Mouse (Mus musculus): ENCODE measurements at regions not wholly inside any gene's neighbourhood (a gene's known extent, or its start where the extent isn't known, plus 50 kb on each side); places are given as distances from the start of the nearest gene placed in this dataset.

GRCm38 (mm10) chr16:15103938-15104337, 197.5 kb downstream of the Efcab1 start:
- 59% methylated on average over 1 of the region's 1 CpGs for WGBS
- Histone ChIP-seq H3K4me2 (no peak overlapping the region), H3K9me3 (no peaks in the 10 kb centered on the region), H3K4me3 (no peak overlapping the region), H3K9ac (no peak overlapping the region), H3K36me3 (no peaks in the 10 kb centered on the region), H3K27ac (replicated peaks) (no peak overlapping the region), H3K4me1 (replicated peaks) (no peaks in the 10 kb centered on the region), H3K27me3 (no peaks in the 10 kb centered on the region)
- ATAC-seq (ENCODE audit: low read depth), result no peak

GRCm38 (mm10) chr16:15107234-15107633, 200.8 kb downstream of the Efcab1 start:
- H3K9me3 ChIP-seq, result no peaks in the 10 kb centered on the region
- ATAC-seq (ENCODE audit: low read depth), result no peak
- H3K27me3 ChIP-seq, result no peaks in the 10 kb centered on the region
- WGBS, result 84% methylated on average over 1 of the region's 1 CpGs
- H3K4me1 ChIP-seq (replicated peaks), result no peaks in the 10 kb centered on the region
- no peak overlapping the region for H3K4me3 ChIP-seq
- H3K27ac ChIP-seq (replicated peaks), result no peak overlapping the region
- H3K4me2 ChIP-seq, result no peak overlapping the region
- no peaks in the 10 kb centered on the region for H3K36me3 ChIP-seq
- H3K9ac ChIP-seq, result no peak overlapping the region

- no peaks in the 10 kb centered on the region for H3K27me3 ChIP-seq
- H3K9ac ChIP-seq, result no peak overlapping the region
- no peak for ATAC-seq (ENCODE audit: low read depth)
- H3K4me1 ChIP-seq (replicated peaks), result no peaks in the 10 kb centered on the region
- no peak overlapping the region for H3K4me3 ChIP-seq
- no peak overlapping the region for H3K27ac ChIP-seq (replicated peaks)
- 83% methylated on average over 2 of the region's 2 CpGs for WGBS
- no peak overlapping the region for H3K4me2 ChIP-seq
- no peaks in the 10 kb centered on the region for H3K9me3 ChIP-seq
- H3K36me3 ChIP-seq, result no peaks in the 10 kb centered on the region
These were observed 204.1 kb upstream of the Gm21897 start for GRCm38 (mm10) chr16:15113131-15113530.

- H3K4me3 ChIP-seq, result no peak overlapping the region
- no peak overlapping the region for H3K27ac ChIP-seq (replicated peaks)
- H3K27me3 ChIP-seq, result no peaks in the 10 kb centered on the region
- H3K9me3 ChIP-seq, result no peaks in the 10 kb centered on the region
- no peak overlapping the region for H3K4me2 ChIP-seq
- WGBS, result 31% methylated on average over 5 of the region's 5 CpGs
- H3K4me1 ChIP-seq (replicated peaks), result no peaks in the 10 kb centered on the region
- no peak overlapping the region for H3K9ac ChIP-seq
- no peak for ATAC-seq (ENCODE audit: low read depth)
- H3K36me3 ChIP-seq, result no peaks in the 10 kb centered on the region
These were observed 203.2 kb upstream of the Gm21897 start for GRCm38 (mm10) chr16:15113989-15114556.

GRCm38 (mm10) chr16:15114574-15115230, 202.6 kb upstream of the Gm21897 start:
- H3K27me3 ChIP-seq, result no peaks in the 10 kb centered on the region
- H3K9me3 ChIP-seq, result no peaks in the 10 kb centered on the region
- no peaks in the 10 kb centered on the region for H3K36me3 ChIP-seq
- no peak for ATAC-seq (ENCODE audit: low read depth)
- no peak overlapping the region for H3K27ac ChIP-seq (replicated peaks)
- 84% methylated on average over 4 of the region's 4 CpGs for WGBS
- no peak overlapping the region for H3K4me2 ChIP-seq
- H3K4me1 ChIP-seq (replicated peaks), result no peaks in the 10 kb centered on the region
- H3K9ac ChIP-seq, result no peak overlapping the region
- no peak overlapping the region for H3K4me3 ChIP-seq

- Histone ChIP-seq H3K27ac (replicated peaks) (no peak overlapping the region), H3K27me3 (no peaks in the 10 kb centered on the region), H3K4me2 (no peak overlapping the region), H3K9ac (no peak overlapping the region), H3K4me1 (replicated peaks) (no peaks in the 10 kb centered on the region), H3K9me3 (no peaks in the 10 kb centered on the region), H3K4me3 (no peak overlapping the region), H3K36me3 (no peaks in the 10 kb centered on the region)
- ATAC-seq (ENCODE audit: low read depth), result no peak
- 25% methylated on average over 2 of the region's 2 CpGs for WGBS
These were observed 201.9 kb upstream of the Gm21897 start for GRCm38 (mm10) chr16:15115386-15115785.

- H3K9ac ChIP-seq, result no peak overlapping the region
- no peaks in the 10 kb centered on the region for H3K27me3 ChIP-seq
- H3K4me3 ChIP-seq, result no peak overlapping the region
- no peaks in the 10 kb centered on the region for H3K4me1 ChIP-seq (replicated peaks)
- no peak overlapping the region for H3K4me2 ChIP-seq
- 88% methylated on average over 1 of the region's 1 CpGs for WGBS
- no peak overlapping the region for H3K27ac ChIP-seq (replicated peaks)
- ATAC-seq (ENCODE audit: low read depth), result no peak
- H3K9me3 ChIP-seq, result no peaks in the 10 kb centered on the region
- no peaks in the 10 kb centered on the region for H3K36me3 ChIP-seq
These were observed 197.5 kb upstream of the Gm21897 start for GRCm38 (mm10) chr16:15119799-15120198.

- Histone ChIP-seq H3K27me3 (no peaks in the 10 kb centered on the region), H3K27ac (replicated peaks) (no peak overlapping the region), H3K36me3 (no peaks in the 10 kb centered on the region), H3K9ac (no peak overlapping the region), H3K4me3 (no peak overlapping the region), H3K9me3 (no peaks in the 10 kb centered on the region), H3K4me1 (replicated peaks) (no peaks in the 10 kb centered on the region), H3K4me2 (no peak overlapping the region)
- WGBS, result 94% methylated on average over 2 of the region's 2 CpGs
- no peak for ATAC-seq (ENCODE audit: low read depth)
These were observed 188.3 kb upstream of the Gm21897 start for GRCm38 (mm10) chr16:15128996-15129395.

GRCm38 (mm10) chr16:15129806-15130205, 187.5 kb upstream of the Gm21897 start:
- no peaks in the 10 kb centered on the region for H3K9me3 ChIP-seq
- WGBS, result 90% methylated on average over 2 of the region's 2 CpGs
- no peaks in the 10 kb centered on the region for H3K36me3 ChIP-seq
- no peaks in the 10 kb centered on the region for H3K4me1 ChIP-seq (replicated peaks)
- no peaks in the 10 kb centered on the region for H3K27me3 ChIP-seq
- no peak overlapping the region for H3K27ac ChIP-seq (replicated peaks)
- no peak overlapping the region for H3K4me3 ChIP-seq
- no peak overlapping the region for H3K9ac ChIP-seq
- no peak overlapping the region for H3K4me2 ChIP-seq
- ATAC-seq (ENCODE audit: low read depth), result no peak

- Histone ChIP-seq H3K4me2 (no peak overlapping the region), H3K27ac (replicated peaks) (no peak overlapping the region), H3K36me3 (no peaks in the 10 kb centered on the region), H3K9me3 (no peaks in the 10 kb centered on the region), H3K4me1 (replicated peaks) (no peaks in the 10 kb centered on the region), H3K4me3 (no peak overlapping the region), H3K9ac (no peak overlapping the region), H3K27me3 (no peaks in the 10 kb centered on the region)
- WGBS, result 74% methylated on average over 2 of the region's 2 CpGs
- ATAC-seq (ENCODE audit: low read depth), result no peak
These were observed 159.4 kb upstream of the Gm21897 start for GRCm38 (mm10) chr16:15157852-15158251.

- H3K27ac ChIP-seq (replicated peaks), result no peak overlapping the region
- ATAC-seq (ENCODE audit: low read depth), result no peak
- H3K27me3 ChIP-seq, result no peaks in the 10 kb centered on the region
- H3K36me3 ChIP-seq, result no peaks in the 10 kb centered on the region
- H3K9ac ChIP-seq, result no peak overlapping the region
- no peak overlapping the region for H3K4me2 ChIP-seq
- no peaks in the 10 kb centered on the region for H3K4me1 ChIP-seq (replicated peaks)
- H3K4me3 ChIP-seq, result no peak overlapping the region
- H3K9me3 ChIP-seq, result peaks cover 17% of the 10 kb centered on the region
- 92% methylated on average over 3 of the region's 3 CpGs for WGBS
These were observed 141.7 kb upstream of the Gm21897 start for GRCm38 (mm10) chr16:15175516-15175915.

- Histone ChIP-seq H3K4me1 (replicated peaks) (no peaks in the 10 kb centered on the region), H3K9me3 (0 out of 2 replicates have a peak, but pooled peaks cover 2% of the 10 kb centered on the region), H3K36me3 (no peaks in the 10 kb centered on the region), H3K27ac (replicated peaks) (no peak overlapping the region), H3K4me3 (no peak overlapping the region), H3K9ac (no peak overlapping the region), H3K27me3 (no peaks in the 10 kb centered on the region), H3K4me2 (no peak overlapping the region)
- WGBS, result 90% methylated on average over 1 of the region's 1 CpGs
- no peak for ATAC-seq (ENCODE audit: low read depth)
These were observed 131.5 kb upstream of the Gm21897 start for GRCm38 (mm10) chr16:15185714-15186113.

All from neural tube, embryonic 13.5 days (tissue).